Mouse (Mus musculus): ENCODE data around the gene Cdh18. TPM values are rescaled to one million over a fixed set of nuclear protein-coding genes. Genes with fewer than 3 reads are reported as not detected.
"Not testable (repeated sequence)": the region's sequence is repeated elsewhere in the genome, so short reads cannot be mapped to it uniquely, and the experiment has no call there.

Cdh18 gene
- polyA plus RNA-seq, 1 experiment = not detected

- Histone ChIP-seq H3K27me3 (ENCODE audit: control insufficient read depth, insufficient read depth, low read length) (no peaks in the 10 kb centered on the region), H3K36me3 (ENCODE audit: control insufficient read depth, insufficient read depth, low read length) (no peaks in the 10 kb centered on the region), H3K27ac (ENCODE audit: insufficient read depth, low read depth, low read length) (no peak overlapping the region), H3K4me1 (ENCODE audit: control insufficient read depth, insufficient read depth, insufficient read length, low read length) (no peaks in the 10 kb centered on the region), H3K4me3 (ENCODE audit: low read depth, low read length) (no peak overlapping the region)
- WGBS = 57% methylated on average over 5 of the region's 5 CpGs
- TF ChIP-seq CTCF (IDR thresholded peaks at IDR 0.05; ENCODE audit: extremely low read depth, insufficient read length, insufficient replicate concordance, low read depth, low read length) (no peak), POLR2A (IDR thresholded peaks at IDR 0.05; ENCODE audit: low read depth, low read length) (no peak)
These were observed 547.8 kb downstream of the Cdh18 start for GRCm38 (mm10) chr15:23096601-23097000.

DNA sequence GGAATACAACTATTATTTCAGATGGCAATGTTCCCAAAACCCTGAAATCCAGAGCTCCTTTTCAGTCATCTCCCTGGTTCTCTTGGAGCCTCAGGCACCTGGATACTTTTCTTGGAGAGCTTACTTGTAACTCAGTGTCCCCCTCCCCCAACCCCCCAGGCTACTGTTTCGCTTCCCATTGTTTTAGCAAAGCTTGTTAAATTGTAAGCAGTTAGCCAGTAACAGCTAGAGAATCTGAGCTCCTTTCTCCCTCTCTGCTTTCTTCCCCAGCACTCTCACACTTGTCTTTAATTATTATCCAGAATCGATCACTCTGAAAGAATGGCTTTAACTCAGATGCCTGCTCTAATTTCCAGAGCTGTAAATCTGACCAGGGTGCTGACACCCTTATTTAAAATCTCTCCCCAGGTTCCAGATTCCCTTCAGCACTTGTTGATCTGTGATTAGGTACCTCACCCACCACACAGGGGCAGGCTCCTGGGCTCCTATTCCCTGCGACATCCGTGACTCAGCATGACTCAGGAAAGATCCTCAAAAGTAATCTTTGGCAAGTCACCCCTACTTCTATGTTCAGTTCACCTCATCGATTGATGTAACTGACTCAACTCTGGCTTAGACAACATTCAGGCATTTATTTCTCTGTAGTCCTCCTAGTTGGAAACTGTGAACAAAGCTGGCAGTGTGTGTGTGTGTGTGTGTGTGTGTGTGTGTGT lies 556.0 kb downstream of the Cdh18 start:
- 22% methylated on average over 5 of the region's 5 CpGs for WGBS
- no peaks in the 10 kb centered on the region for H3K27me3 ChIP-seq (ENCODE audit: control insufficient read depth, insufficient read depth, low read length)
- H3K36me3 ChIP-seq (ENCODE audit: control insufficient read depth, insufficient read depth, low read length) = no peaks in the 10 kb centered on the region
- TF ChIP-seq CTCF (IDR thresholded peaks at IDR 0.05; ENCODE audit: extremely low read depth, insufficient read length, insufficient replicate concordance, low read depth, low read length) = no peak
- H3K4me1 ChIP-seq (ENCODE audit: control insufficient read depth, insufficient read depth, insufficient read length, low read length) = no peaks in the 10 kb centered on the region
- H3K4me3 ChIP-seq (ENCODE audit: low read depth, low read length) = no peak overlapping the region
- H3K27ac ChIP-seq (ENCODE audit: insufficient read depth, low read depth, low read length) = no peak overlapping the region

- no peaks in the 10 kb centered on the region for H3K36me3 ChIP-seq (ENCODE audit: control insufficient read depth, insufficient read depth, low read length)
- H3K4me1 ChIP-seq (ENCODE audit: control insufficient read depth, insufficient read depth, insufficient read length, low read length) = no peaks in the 10 kb centered on the region
- H3K4me3 ChIP-seq (ENCODE audit: low read depth, low read length) = no peak overlapping the region
- H3K27me3 ChIP-seq (ENCODE audit: control insufficient read depth, insufficient read depth, low read length) = no peaks in the 10 kb centered on the region
- WGBS = 50% methylated on average over 6 of the region's 6 CpGs
- TF ChIP-seq CTCF (IDR thresholded peaks at IDR 0.05; ENCODE audit: extremely low read depth, insufficient read length, insufficient replicate concordance, low read depth, low read length) = no peak
- no peak for TF ChIP-seq POLR2A (IDR thresholded peaks at IDR 0.05; ENCODE audit: low read depth, low read length)
- no peak overlapping the region for H3K27ac ChIP-seq (ENCODE audit: insufficient read depth, low read depth, low read length)
These were observed 586.3 kb downstream of the Cdh18 start for GRCm38 (mm10) chr15:23134950-23135715.

GRCm38 (mm10) chr15:23136971-23137370 lies 588.1 kb downstream of the Cdh18 start:
- Histone ChIP-seq H3K27ac (ENCODE audit: insufficient read depth, low read depth, low read length) (no peak overlapping the region), H3K36me3 (ENCODE audit: control insufficient read depth, insufficient read depth, low read length) (no peaks in the 10 kb centered on the region), H3K4me1 (ENCODE audit: control insufficient read depth, insufficient read depth, insufficient read length, low read length) (no peaks in the 10 kb centered on the region), H3K4me3 (ENCODE audit: low read depth, low read length) (no peak overlapping the region), H3K27me3 (ENCODE audit: control insufficient read depth, insufficient read depth, low read length) (no peaks in the 10 kb centered on the region)
- WGBS = 78% methylated on average over 3 of the region's 3 CpGs
- TF ChIP-seq CTCF (IDR thresholded peaks at IDR 0.05; ENCODE audit: extremely low read depth, insufficient read length, insufficient replicate concordance, low read depth, low read length) (no peak), POLR2A (IDR thresholded peaks at IDR 0.05; ENCODE audit: low read depth, low read length) (no peak)

DNA sequence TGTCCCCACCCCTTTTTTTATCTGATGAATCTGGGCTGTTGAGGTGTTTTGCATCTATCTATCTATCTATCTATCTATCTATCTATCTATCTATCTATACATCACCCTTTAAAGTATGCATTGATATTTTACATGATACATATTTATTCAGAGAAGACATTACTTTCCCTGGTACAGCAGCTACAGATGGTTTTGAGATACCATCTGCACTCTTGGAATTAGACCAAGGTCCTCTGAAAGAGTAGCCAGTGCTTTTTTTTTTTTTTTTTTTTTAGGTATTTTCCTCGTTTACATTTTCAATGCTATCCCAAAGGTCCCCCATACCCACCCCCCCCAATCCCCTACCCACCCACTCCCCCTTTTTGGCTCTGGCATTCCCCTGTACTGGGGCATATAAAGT lies 594.1 kb downstream of the Cdh18 start:
- not testable (repeated sequence) for H3K36me3 ChIP-seq (ENCODE audit: control insufficient read depth, insufficient read depth, low read length); H3K4me1 ChIP-seq (ENCODE audit: control insufficient read depth, insufficient read depth, insufficient read length, low read length); H3K4me3 ChIP-seq (ENCODE audit: low read depth, low read length); H3K27ac ChIP-seq (ENCODE audit: insufficient read depth, low read depth, low read length); H3K27me3 ChIP-seq (ENCODE audit: control insufficient read depth, insufficient read depth, low read length)
- 10% methylated on average over 1 of the region's 1 CpGs for WGBS

DNA sequence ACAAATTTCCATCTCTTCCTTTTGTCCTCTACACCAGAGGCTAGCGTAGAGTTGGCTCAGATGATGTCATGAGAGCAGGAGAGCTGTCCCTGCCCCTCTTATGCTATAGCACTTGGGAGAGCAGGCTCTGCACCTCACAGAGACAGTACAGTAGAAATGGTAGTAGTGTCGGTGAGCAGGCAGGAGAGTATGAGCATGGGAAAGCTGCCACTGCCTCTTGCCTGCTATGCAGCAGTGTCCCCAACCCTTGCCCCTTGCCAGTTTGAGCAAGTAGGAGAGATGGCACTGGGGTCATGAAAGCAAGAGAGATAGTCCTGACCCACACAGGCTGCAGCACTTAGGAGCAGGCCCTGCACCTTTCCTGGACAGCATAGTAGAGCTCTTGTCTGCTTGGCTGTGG lies 607.1 kb downstream of the Cdh18 start:
- H3K36me3 ChIP-seq (ENCODE audit: control insufficient read depth, insufficient read depth, low read length) = no peaks in the 10 kb centered on the region
- WGBS = 76% methylated on average over 2 of the region's 2 CpGs
- no peaks in the 10 kb centered on the region for H3K27me3 ChIP-seq (ENCODE audit: control insufficient read depth, insufficient read depth, low read length)
- no peak overlapping the region for H3K27ac ChIP-seq (ENCODE audit: insufficient read depth, low read depth, low read length)
- TF ChIP-seq CTCF (IDR thresholded peaks at IDR 0.05; ENCODE audit: extremely low read depth, insufficient read length, insufficient replicate concordance, low read depth, low read length) (no peak), POLR2A (IDR thresholded peaks at IDR 0.05; ENCODE audit: low read depth, low read length) (no peak)
- H3K4me1 ChIP-seq (ENCODE audit: control insufficient read depth, insufficient read depth, insufficient read length, low read length) = no peaks in the 10 kb centered on the region
- no peak overlapping the region for H3K4me3 ChIP-seq (ENCODE audit: low read depth, low read length)

- 76% methylated on average over 4 of the region's 4 CpGs for WGBS
- Histone ChIP-seq H3K27me3 (ENCODE audit: control insufficient read depth, insufficient read depth, low read length) (no peaks in the 10 kb centered on the region), H3K4me1 (ENCODE audit: control insufficient read depth, insufficient read depth, insufficient read length, low read length) (no peaks in the 10 kb centered on the region), H3K36me3 (ENCODE audit: control insufficient read depth, insufficient read depth, low read length) (no peaks in the 10 kb centered on the region), H3K27ac (ENCODE audit: insufficient read depth, low read depth, low read length) (no peak overlapping the region), H3K4me3 (ENCODE audit: low read depth, low read length) (no peak overlapping the region)
- no peak for TF ChIP-seq CTCF (IDR thresholded peaks at IDR 0.05; ENCODE audit: extremely low read depth, insufficient read length, insufficient replicate concordance, low read depth, low read length)
- TF ChIP-seq POLR2A (IDR thresholded peaks at IDR 0.05; ENCODE audit: low read depth, low read length) = no peak
These were observed 616.0 kb downstream of the Cdh18 start for GRCm38 (mm10) chr15:23164869-23165268.

All from small intestine, adult 2 months (tissue).